Mouse (Mus musculus) embryo, embryonic 11 days (tissue): ENCODE data around the gene Uts2.

Source experiments
- DNase-seq: peaks from one replicate; pipeline ENCODE4 v3.0.0-alpha.2; 2015

Uts2 gene

GRCm38 (mm10) chr4:150996797-150997196 is at the start of gene Uts2:
Uts2 (plus strand) TSS chr4:150997097.
- no peak for DNase-seq

DNA sequence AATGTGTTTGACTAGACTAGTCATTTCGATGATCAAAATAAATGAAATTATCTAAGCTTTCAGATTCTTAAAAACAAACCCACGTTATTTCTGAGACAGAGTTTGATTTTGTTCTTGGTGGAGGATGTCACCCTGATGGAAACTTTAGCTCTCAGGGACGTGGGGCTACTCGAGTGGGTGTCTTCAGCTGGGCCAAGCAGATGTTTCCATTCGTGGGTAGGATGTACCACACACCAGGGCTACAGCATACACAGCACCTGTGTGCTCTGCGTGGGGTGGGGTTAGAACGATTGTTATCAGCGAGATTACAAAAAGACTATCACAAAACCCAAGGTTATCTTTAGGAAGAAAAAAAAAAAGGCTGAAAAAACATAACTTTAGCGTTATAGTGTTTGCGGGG is 45.9 kb upstream of the Uts2 start:
- no peak for DNase-seq

- peak; percentile 12 for DNase-seq
Measured at GRCm38 (mm10) chr4:150956369-150957105, 40.4 kb upstream of the Uts2 start.

GRCm38 (mm10) chr4:150957106-150957458 is 39.8 kb upstream of the Uts2 start:
- no peak for DNase-seq

DNA sequence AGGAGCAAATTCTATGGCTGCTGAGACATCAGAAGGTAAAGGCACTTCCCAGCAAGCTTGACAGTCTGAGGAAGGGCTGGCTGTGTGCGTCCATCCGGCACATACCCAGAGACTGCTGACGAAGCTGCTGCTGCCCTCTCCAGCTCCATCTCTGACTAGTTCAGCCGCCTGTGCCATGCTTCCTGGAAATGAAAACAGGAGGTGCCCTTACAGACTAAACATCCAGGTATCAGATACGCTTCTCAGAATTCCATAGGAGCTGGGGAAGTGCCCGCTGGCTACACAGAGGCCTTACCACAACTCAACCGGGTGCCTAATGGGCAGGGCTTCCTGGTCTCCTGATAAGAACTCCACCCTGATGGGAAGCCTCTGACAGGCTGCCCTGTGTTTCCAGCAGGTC is 38.4 kb upstream of the Uts2 start:
- no peak for DNase-seq

DNA sequence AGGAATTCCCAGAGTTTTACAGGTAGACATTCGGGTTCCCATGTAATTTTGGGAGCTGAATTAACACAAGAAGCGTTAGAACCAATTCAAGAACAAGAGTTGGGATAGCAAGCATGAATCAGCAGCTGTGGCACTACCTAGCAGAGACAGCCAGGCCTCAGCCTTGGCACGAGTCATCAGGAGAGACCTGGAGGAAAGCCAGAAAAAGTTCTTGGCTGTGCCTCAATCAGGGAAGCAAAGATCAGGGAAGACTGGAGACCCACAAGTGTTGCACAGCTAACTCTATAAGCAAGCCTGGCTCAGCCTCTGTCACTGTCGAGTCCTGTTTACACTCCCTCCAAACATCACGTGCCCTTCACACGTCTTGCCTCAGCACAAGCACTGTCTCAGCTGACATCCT is 34.7 kb upstream of the Uts2 start:
- DNase-seq: no peak

- no peak for DNase-seq
Measured at GRCm38 (mm10) chr4:150963711-150964110, 33.2 kb upstream of the Uts2 start.

DNA sequence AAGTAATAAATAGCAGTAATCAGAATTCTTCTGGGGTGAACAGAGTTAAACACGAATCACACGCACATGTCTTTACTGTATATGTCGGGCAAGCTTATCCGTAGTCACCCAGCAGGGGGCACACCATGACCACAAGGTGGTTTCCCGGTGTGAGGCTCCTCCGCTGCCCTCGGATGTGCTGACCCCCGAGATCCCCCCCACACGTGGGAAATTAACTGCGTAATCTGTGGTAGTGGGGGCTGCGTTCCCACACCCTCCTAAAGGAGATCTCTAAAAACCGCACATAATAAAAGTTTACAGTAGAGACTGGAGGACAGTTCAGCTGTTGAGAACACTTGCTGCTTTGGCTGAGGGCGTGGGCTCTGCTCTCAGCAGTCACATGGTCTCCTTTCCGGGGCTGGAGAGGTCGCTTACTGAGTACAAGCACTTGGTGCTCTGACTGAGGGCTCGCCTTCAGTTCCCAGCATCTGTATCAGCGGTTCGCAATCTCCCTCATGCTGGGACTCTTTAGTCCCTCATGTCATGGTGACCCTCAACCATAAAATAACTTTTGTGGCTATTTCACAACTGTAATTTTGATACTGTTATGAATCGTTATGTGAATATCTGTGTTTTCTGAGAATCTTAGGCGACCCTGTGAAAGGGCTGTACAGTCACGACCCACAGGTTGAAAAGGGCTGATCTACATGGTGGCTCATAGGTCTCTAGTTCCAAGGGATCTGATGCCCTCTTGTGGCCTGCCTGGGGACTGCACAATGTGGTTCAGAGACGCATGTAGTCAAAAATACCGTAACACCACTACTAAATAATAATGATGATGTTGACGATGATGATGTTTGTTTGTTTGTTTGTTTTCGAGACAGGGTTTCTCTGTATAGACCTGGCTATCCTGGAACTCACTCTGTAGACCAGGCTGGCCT is 32.0 kb upstream of the Uts2 start:
- DNase-seq: peak; percentile 78

DNA sequence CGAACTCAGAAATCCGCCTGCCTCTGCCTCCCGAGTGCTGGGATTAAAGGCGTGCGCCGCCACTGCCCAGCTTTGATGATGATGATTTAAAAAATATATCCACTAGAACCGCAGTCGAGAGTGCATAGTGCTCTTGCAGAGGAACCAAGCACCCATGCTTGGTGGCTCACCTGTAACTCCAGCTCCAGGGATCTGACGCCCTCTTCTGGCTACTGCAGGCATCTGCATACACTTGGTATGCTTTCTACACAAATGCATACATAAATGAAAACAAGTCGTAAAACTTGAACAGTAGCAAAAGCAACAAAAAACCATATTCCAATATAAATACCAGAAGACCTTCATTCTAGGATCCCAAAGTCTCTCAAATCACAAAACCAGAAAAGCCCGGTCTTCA is 31.3 kb upstream of the Uts2 start:
- no peak for DNase-seq

- DNase-seq: peak; percentile 73
Measured at GRCm38 (mm10) chr4:150966556-150966955, 30.3 kb upstream of the Uts2 start.

GRCm38 (mm10) chr4:150968956-150969355 is 27.9 kb upstream of the Uts2 start:
- DNase-seq: no peak

DNA sequence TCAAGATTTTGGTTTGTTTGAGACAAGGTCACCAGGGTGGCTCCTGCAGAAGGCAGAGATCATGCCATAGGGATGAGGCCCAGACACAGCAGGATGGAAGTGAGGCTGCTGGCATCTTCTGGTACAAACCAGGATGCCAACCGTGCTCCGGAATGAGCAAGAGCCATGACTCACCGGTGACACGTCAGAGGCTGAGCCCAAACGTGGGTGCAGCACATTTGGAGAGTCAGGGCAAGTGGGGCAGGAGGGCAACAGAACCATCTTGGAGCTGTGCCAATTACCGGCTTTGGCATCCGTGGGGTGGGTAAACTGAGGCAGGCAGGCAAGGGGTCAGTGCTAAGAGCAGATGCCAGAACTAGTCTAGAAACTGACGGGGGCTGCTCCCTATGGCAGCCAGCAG is 23.6 kb upstream of the Uts2 start:
- no peak for DNase-seq

- DNase-seq: no peak
Measured at GRCm38 (mm10) chr4:150975145-150975544, 21.8 kb upstream of the Uts2 start.

DNA sequence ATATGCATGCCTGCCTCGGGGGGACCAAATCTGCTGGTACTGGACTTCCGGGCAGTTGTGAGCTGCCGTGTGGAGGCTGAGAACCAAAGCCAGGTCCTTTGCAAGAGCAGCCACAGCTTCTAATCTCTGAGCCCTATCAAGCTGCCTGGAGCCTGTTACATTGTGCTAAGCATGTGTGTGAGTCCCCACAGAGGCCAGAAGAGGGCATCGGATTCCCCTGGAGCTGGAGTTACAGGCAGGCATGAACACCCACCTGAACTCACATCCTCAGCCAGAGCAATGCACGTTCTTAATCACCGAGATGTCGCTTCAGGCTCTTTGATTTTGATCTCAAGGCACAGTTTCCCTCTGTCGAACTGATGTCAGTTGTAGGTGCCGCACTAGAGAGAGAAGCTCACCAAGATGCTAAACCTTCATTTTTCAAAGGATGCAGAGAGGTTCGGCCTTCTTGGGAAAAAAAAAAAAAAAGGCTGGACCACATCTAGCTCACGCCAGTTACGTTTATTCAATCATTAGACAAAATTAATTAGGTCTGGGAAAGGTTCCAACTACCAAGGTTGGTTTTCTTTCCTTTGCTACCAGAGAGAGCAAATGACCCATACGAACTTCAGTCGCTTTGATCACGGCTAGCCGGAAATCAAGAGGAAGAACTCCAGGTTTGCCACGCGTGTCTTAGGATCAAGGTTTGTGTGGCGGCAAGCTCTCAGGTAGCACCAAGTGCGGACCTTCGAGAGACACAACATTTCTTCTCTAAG is 18.6 kb upstream of the Uts2 start:
- DNase-seq: no peak

DNA sequence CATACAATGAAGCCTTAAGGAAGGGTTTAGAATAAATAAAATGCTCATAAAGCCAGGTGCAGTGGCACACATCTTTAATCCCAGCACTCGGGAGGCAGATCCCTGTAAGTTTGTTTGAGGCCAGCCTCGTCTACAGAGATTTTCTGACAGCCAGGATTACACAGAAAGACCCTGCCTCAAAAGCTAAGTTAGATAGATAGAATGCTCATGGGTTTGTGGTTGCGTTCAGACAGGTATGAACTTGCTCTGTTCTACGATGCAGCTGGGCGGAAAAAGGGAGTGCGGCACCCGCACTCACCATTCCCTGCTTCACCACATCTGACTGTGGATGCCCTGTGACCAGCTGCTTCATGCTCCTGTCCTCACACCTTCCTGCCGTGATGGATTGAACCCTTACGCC is 17.4 kb upstream of the Uts2 start:
- no peak for DNase-seq

DNA sequence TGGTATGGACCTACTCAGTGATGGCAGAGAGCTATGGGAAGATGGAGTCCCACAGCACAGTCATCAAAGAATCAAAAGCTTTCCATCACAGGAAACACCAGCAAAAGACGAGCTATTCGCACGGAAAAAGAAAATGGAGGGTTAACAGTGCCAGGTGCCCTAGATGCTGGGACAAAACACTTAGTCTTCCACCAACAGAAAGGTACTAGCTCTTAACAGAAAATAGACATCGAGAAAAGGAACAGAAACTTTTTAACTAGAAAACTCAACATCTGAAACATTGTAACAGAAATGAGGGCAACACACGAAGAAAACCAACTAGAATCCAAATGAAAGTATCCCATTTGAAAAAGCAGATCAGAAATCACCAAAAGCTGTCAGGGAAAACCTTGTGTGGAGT is 16.7 kb upstream of the Uts2 start:
- DNase-seq: no peak

- peak; percentile 53 for DNase-seq
Measured at GRCm38 (mm10) chr4:150990148-150990547, 6.7 kb upstream of the Uts2 start.

- DNase-seq: no peak
Measured at GRCm38 (mm10) chr4:150998626-150999025, 1.7 kb downstream of the Uts2 start.

DNA sequence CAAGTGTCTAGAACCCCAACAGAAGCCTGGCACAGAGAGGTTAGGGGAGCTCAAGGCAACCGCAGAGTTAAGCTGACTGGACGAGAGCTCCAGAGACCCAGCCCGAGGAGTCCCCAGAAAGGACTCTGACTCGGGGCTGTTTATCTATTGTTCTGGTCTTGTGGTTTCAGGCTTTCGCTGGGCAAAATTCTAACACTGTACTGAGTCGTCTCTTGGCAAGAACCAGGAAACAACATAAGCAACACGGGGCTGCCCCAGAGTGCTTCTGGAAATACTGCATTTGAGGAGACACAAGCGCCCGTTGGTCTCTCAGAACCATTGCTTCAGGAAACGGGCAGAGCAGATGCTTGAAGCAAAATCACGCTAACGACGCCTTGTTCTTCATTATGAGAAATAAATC is 4.5 kb downstream of the Uts2 start:
- DNase-seq: no peak

- DNase-seq: no peak
Measured at GRCm38 (mm10) chr4:151005656-151006318, 8.9 kb downstream of the Uts2 start.

DNA sequence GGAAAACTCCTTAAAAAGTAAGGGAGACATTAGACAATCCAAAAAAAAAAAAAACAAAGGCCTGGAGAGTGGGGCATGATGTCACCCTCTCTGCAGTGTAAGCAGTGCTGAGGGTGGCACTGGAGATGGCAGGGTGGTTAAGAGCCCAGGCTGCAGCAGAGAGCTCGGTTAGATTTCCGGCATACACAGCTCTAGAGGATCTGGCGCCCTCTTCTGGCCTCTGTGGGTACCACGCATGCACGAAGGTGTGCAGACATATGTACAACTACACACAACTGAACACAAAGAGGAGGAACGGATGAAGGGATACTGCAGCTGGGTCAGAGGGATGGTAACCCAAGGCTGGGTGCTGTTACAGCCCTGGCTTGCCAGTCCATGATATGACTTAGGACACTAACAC is 10.0 kb downstream of the Uts2 start:
- DNase-seq: peak; percentile 44

- no peak for DNase-seq
Measured at GRCm38 (mm10) chr4:151010316-151010715, 13.4 kb downstream of the Uts2 start.

DNA sequence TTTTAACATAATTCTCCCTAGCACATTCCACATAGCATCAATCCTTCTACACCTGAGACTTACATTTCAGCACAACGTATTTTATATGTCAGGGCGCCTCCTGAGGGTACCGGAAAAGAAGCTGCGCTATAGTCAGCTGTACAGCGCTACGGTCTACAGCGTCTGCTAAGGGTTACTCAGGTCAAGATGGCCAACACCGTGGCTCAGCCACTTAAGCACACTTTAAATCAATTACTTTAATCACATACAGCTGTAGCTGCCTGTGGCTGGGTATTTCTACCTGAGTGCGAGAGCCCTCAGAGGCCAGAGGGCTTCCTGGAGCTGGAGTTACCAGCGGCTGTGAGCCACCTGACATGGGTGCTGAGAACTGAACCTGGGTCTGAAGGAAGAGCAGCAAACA is 19.0 kb downstream of the Uts2 start:
- DNase-seq: peak; percentile 41
